Mouse (Mus musculus) ES-E14 (cell line): ENCODE data around the gene Epha4.

Experiments
- CHD2 ChIP-seq: IDR thresholded peaks from 2 replicates; pipeline ENCODE4 v1.6.1; 2014; ENCODE audit warnings: mild to moderate bottlenecking, low read depth, low read length, inconsistent platforms
- HCFC1 ChIP-seq: IDR thresholded peaks from 2 replicates; pipeline ENCODE4 v1.6.1; 2012; ENCODE audit warnings: low read length, inconsistent platforms, borderline replicate concordance; ENCODE audit not compliant: insufficient read depth
- MAFK ChIP-seq: IDR thresholded peaks from 2 replicates; pipeline ENCODE4 v1.6.1; 2014; ENCODE audit warnings: mild to moderate bottlenecking, low read depth, low read length, inconsistent platforms; ENCODE audit not compliant: insufficient read depth
- ZC3H11A ChIP-seq: IDR thresholded peaks from 2 replicates; pipeline ENCODE4 v1.6.1; 2012; ENCODE audit warnings: low read depth, mild to moderate bottlenecking, inconsistent platforms, low read length, borderline replicate concordance
- ZNF384 ChIP-seq: IDR thresholded peaks from 2 replicates; pipeline ENCODE4 v1.6.1; 2012; ENCODE audit warnings: low read depth, low read length, inconsistent platforms

GRCm38 (mm10) chr1:77404537-77404936, 110.4 kb downstream of the Epha4 start:
- no peak for TF ChIP-seq CHD2
- TF ChIP-seq HCFC1, result no peak
- TF ChIP-seq ZC3H11A, result no peak
- no peak for TF ChIP-seq MAFK
- no peak for TF ChIP-seq ZNF384
